Mouse (Mus musculus) intestine, embryonic 16.5 days (tissue): ENCODE measurements at regions not wholly inside any gene's neighbourhood (a gene's known extent, or its start where the extent isn't known, plus 50 kb on each side); places are given as distances from the start of the nearest gene placed in this dataset.

Experiments used
- ATAC-seq: fragments of 200-750 bp; cut with Nextera tagmentation; 2 replicates; pipeline ENCODE4 v1.8.0; 2017; ENCODE audit warnings: moderate TSS enrichment, moderate library complexity
- H3K27ac ChIP-seq: fragments of 300-500 bp; sonication (generic); 2 replicates; pipeline ENCODE4 v1.5.1; 2014; ENCODE audit warnings: mild to moderate bottlenecking, low read length
- H3K27me3 ChIP-seq: fragments of 300-500 bp; sonication (generic); replicated peaks from 2 replicates; pipeline ENCODE4 v1.6.1; 2014; ENCODE audit warnings: low read length, control low read depth, mixed read lengths; ENCODE audit not compliant: control insufficient read depth, insufficient read depth
- H3K36me3 ChIP-seq: fragments of 300-500 bp; sonication (generic); 2 replicates; pipeline ENCODE4 v1.6.1; 2014; ENCODE audit warnings: low read length, control low read depth; ENCODE audit not compliant: control insufficient read depth, insufficient read depth
- H3K4me1 ChIP-seq: fragments of 300-500 bp; sonication (generic); 2 replicates; pipeline ENCODE4 v1.6.1; 2014; ENCODE audit warnings: low read length, control low read depth, mixed read lengths; ENCODE audit not compliant: control insufficient read depth, insufficient read depth
- H3K4me2 ChIP-seq: fragments of 300-500 bp; sonication (generic); 2 replicates; pipeline ENCODE4 v1.6.1; 2014; ENCODE audit warnings: low read depth, low read length, control low read depth
- H3K4me3 ChIP-seq: fragments of 300-500 bp; sonication (generic); 2 replicates; pipeline ENCODE4 v1.5.1; 2014; ENCODE audit warnings: mild to moderate bottlenecking, low read length
- H3K9ac ChIP-seq: fragments of 300-500 bp; sonication (generic); 2 replicates; pipeline ENCODE4 v1.6.1; 2014; ENCODE audit warnings: low read depth, low read length
- H3K9me3 ChIP-seq: fragments of 300-500 bp; sonication (generic); 2 replicates; pipeline ENCODE4 v1.6.1; 2016; ENCODE audit warnings: low read length, control low read depth; ENCODE audit not compliant: control insufficient read depth
- WGBS: fragments of 180-500 bp; shearing (Covaris S2); extraction: QIAGEN DNeasy Blood & Tissue Kit; methylation state at CpG from one replicate; pipeline ENCODE4 v1.1.7; 2014; 5-methylcytosine and 5-hydroxymethylcytosine counted together

- peak; percentile 85 for ATAC-seq
- Histone ChIP-seq H3K4me1 (no peaks in the 10 kb centered on the region), H3K4me2 (no peak overlapping the region), H3K27ac (no peak overlapping the region), H3K36me3 (no peaks in the 10 kb centered on the region), H3K9ac (no peak overlapping the region), H3K27me3 (no peaks in the 10 kb centered on the region), H3K9me3 (no peaks in the 10 kb centered on the region), H3K4me3 (no peak overlapping the region)
- 68% methylated on average over 14 of the region's 14 CpGs for WGBS
Observed at GRCm38 (mm10) chr19:53476768-53477547, 52.0 kb upstream of the Dusp5 start.

- Histone ChIP-seq H3K9me3 (peaks cover 6% of the 10 kb centered on the region; the same call in 1 of the 2 replicates), H3K27me3 (no peaks in the 10 kb centered on the region), H3K36me3 (no peaks in the 10 kb centered on the region), H3K27ac (no peak overlapping the region), H3K9ac (no peak overlapping the region), H3K4me3 (no peak overlapping the region), H3K4me2 (no peak overlapping the region), H3K4me1 (no peaks in the 10 kb centered on the region)
- ATAC-seq, result no peak
- 54% methylated on average over 7 of the region's 7 CpGs for WGBS
Observed at GRCm38 (mm10) chr19:53469256-53469655, 59.7 kb upstream of the Dusp5 start.

GRCm38 (mm10) chr19:53464681-53465080, 64.2 kb upstream of the Dusp5 start:
- Histone ChIP-seq H3K4me2 (no peak overlapping the region), H3K4me1 (peaks cover 12% of the 10 kb centered on the region), H3K9me3 (peaks cover 6% of the 10 kb centered on the region; the same call in 1 of the 2 replicates), H3K9ac (no peak overlapping the region), H3K27ac (no peak overlapping the region), H3K27me3 (no peaks in the 10 kb centered on the region), H3K4me3 (no peak overlapping the region), H3K36me3 (no peaks in the 10 kb centered on the region)
- WGBS, result 79% methylated on average over 5 of the region's 5 CpGs
- no peak for ATAC-seq

GRCm38 (mm10) chr19:53464135-53464534, 64.8 kb upstream of the Dusp5 start:
- Histone ChIP-seq H3K27me3 (no peaks in the 10 kb centered on the region), H3K4me2 (no peak overlapping the region), H3K36me3 (no peaks in the 10 kb centered on the region), H3K27ac (no peak overlapping the region), H3K9me3 (peaks cover 6% of the 10 kb centered on the region; the same call in 1 of the 2 replicates), H3K4me1 (peaks cover 16% of the 10 kb centered on the region), H3K9ac (no peak overlapping the region), H3K4me3 (no peak overlapping the region)
- WGBS, result 65% methylated on average over 3 of the region's 3 CpGs
- ATAC-seq, result no peak

GRCm38 (mm10) chr19:53461025-53462015, 67.6 kb upstream of the Dusp5 start:
- peaks cover 3% of the 10 kb centered on the region; the same call in 1 of the 2 replicates for H3K9me3 ChIP-seq
- H3K27me3 ChIP-seq, result no peaks in the 10 kb centered on the region
- 63% methylated on average over 17 of the region's 17 CpGs for WGBS
- no peaks in the 10 kb centered on the region for H3K36me3 ChIP-seq
- H3K4me1 ChIP-seq, result peaks cover 23% of the 10 kb centered on the region
- peak overlapping the region; percentile 45 for H3K4me2 ChIP-seq
- H3K4me3 ChIP-seq, result no peak overlapping the region
- peak; percentile 34; the same call in 1 of the 2 replicates for ATAC-seq
- H3K27ac ChIP-seq, result peak overlapping the region; percentile 63
- H3K9ac ChIP-seq, result no peak overlapping the region

GRCm38 (mm10) chr19:53460312-53461024, 68.4 kb upstream of the Dusp5 start:
- peaks cover 23% of the 10 kb centered on the region for H3K4me1 ChIP-seq
- 19% methylated on average over 19 of the region's 19 CpGs for WGBS
- peak; percentile 45 for ATAC-seq
- H3K36me3 ChIP-seq, result no peaks in the 10 kb centered on the region
- peak overlapping the region; percentile 45 for H3K4me2 ChIP-seq
- 0 out of 2 replicates have a peak overlapping the region, but pooled peaks have one; percentile 19 for H3K9ac ChIP-seq
- no peaks in the 10 kb centered on the region for H3K9me3 ChIP-seq
- H3K4me3 ChIP-seq, result peak overlapping the region; percentile 18; the same call in 1 of the 2 replicates
- no peaks in the 10 kb centered on the region for H3K27me3 ChIP-seq
- H3K27ac ChIP-seq, result peak overlapping the region; percentile 63

GRCm38 (mm10) chr19:53459407-53459788, 69.0 kb upstream of the Smndc1 start:
- 0 out of 2 replicates have a peak overlapping the region, but pooled peaks have one; percentile 6 for H3K9ac ChIP-seq
- no peak for ATAC-seq
- no peaks in the 10 kb centered on the region for H3K9me3 ChIP-seq
- H3K4me2 ChIP-seq, result no peak overlapping the region
- H3K36me3 ChIP-seq, result no peaks in the 10 kb centered on the region
- no peaks in the 10 kb centered on the region for H3K27me3 ChIP-seq
- H3K27ac ChIP-seq, result no peak overlapping the region
- peaks cover 23% of the 10 kb centered on the region for H3K4me1 ChIP-seq
- H3K4me3 ChIP-seq, result no peak overlapping the region
- WGBS, result 36% methylated on average over 3 of the region's 3 CpGs

GRCm38 (mm10) chr19:53458770-53459406, 68.5 kb upstream of the Smndc1 start:
- WGBS, result 37% methylated on average over 10 of the region's 10 CpGs

More at GRCm38 (mm10) chr19:53458770-53459406, 68.5 kb upstream of the Smndc1 start:
- Histone ChIP-seq H3K4me2 (no peak overlapping the region), H3K9me3 (no peaks in the 10 kb centered on the region), H3K27me3 (no peaks in the 10 kb centered on the region), H3K27ac (peak overlapping the region; percentile 4; the same call in 1 of the 2 replicates), H3K9ac (0 out of 2 replicates have a peak overlapping the region, but pooled peaks have one; percentile 6), H3K4me3 (no peak overlapping the region), H3K36me3 (no peaks in the 10 kb centered on the region), H3K4me1 (peaks cover 23% of the 10 kb centered on the region)
- ATAC-seq, result no peak
